Mouse (Mus musculus): ENCODE measurements at regions not wholly inside any gene's neighbourhood (a gene's known extent, or its start where the extent isn't known, plus 50 kb on each side); places are given as distances from the start of the nearest gene placed in this dataset.

DNA sequence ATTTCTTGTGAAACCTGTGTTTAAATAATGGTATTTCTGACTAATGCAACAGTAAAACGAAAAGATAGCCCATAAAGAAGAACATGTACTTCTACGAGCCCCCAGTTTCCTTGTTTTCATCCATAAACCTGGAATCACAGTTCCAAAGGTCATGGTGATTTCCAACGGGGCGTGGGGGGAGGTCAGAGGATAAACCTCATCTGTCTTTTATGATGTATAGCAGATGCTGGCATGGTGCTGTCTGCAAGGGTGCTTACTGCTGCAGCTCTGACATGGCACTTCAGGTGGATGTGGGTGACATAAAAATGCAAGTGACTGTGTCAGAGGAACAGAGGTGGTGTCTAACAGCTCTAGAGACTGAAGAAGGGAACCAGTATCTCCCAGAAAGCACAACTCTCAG lies 260.5 kb downstream of the Nuf2 start:
- H3K9ac ChIP-seq (ENCODE audit: low read depth, low read length, severe bottlenecking): no peak overlapping the region
- H3K9me3 ChIP-seq (ENCODE audit: control insufficient read depth, low read length): no peaks in the 10 kb centered on the region
- TF ChIP-seq POLR2A (IDR thresholded peaks at IDR 0.05; ENCODE audit: borderline replicate concordance, extremely low read depth, insufficient read depth, insufficient read length): no peak
- no peaks in the 10 kb centered on the region for H3K27me3 ChIP-seq (ENCODE audit: control insufficient read depth, insufficient read depth, low read length)
- H3K4me1 ChIP-seq (ENCODE audit: control insufficient read depth, insufficient read depth, low read length): no peaks in the 10 kb centered on the region
- DNase-seq (ENCODE audit: low spot score) (no peak), ATAC-seq (ENCODE audit: low FRiP score, low read depth) (no peak)
- H3K4me2 ChIP-seq (replicated peaks; ENCODE audit: low read depth, low read length, severe bottlenecking): no peak overlapping the region
- WGBS: 48% methylated on average over 4 of the region's 4 CpGs
- H3K27ac ChIP-seq (replicated peaks; ENCODE audit: low read depth, low read length): no peak overlapping the region
- H3K36me3 ChIP-seq (ENCODE audit: control insufficient read depth, insufficient read depth, low read length): no peaks in the 10 kb centered on the region
- no peak overlapping the region for H3K4me3 ChIP-seq (replicated peaks; ENCODE audit: low read length)

DNA sequence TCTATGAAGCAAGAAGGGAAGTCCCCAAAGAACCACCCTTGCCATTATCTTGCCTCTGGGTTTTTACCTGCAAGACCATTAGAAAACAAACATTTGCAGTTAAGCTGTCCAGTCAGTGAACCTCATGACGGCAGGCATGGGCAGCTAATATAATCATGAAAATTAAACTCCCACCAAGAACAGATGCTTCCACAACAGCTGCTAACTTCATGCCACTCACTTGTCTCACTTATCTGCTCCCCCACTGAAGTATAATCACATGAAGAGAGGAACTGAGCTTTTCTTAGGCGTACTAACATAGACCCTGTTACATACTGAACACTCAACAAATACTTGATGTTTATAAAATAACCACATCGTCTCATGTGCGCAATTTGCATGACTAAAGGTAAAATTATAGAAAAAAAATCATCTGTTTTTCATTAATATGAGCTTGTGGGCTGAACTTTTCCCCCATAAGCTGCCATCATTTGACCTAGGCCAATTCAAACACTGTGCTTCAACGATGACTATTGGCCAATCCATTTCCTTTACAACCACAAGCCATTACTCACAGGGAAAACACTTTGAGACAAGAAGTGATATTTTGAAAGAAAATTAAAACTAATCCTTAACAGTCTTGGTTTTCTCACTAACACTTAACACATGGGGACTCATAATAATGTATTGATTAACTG lies 267.1 kb downstream of the Nuf2 start:
- no peak overlapping the region for H3K4me3 ChIP-seq (replicated peaks; ENCODE audit: low read length)
- no peaks in the 10 kb centered on the region for H3K27me3 ChIP-seq (ENCODE audit: control insufficient read depth, insufficient read depth, low read length)
- H3K9me3 ChIP-seq (ENCODE audit: control insufficient read depth, low read length): no peaks in the 10 kb centered on the region
- H3K27ac ChIP-seq (replicated peaks; ENCODE audit: low read depth, low read length): no peak overlapping the region
- TF ChIP-seq POLR2A (IDR thresholded peaks at IDR 0.05; ENCODE audit: borderline replicate concordance, extremely low read depth, insufficient read depth, insufficient read length): no peak
- no peaks in the 10 kb centered on the region for H3K4me1 ChIP-seq (ENCODE audit: control insufficient read depth, insufficient read depth, low read length)
- 35% methylated on average over 5 of the region's 5 CpGs for WGBS
- no peak for ATAC-seq (ENCODE audit: low FRiP score, low read depth)
- H3K9ac ChIP-seq (ENCODE audit: low read depth, low read length, severe bottlenecking): no peak overlapping the region
- H3K4me2 ChIP-seq (replicated peaks; ENCODE audit: low read depth, low read length, severe bottlenecking): no peak overlapping the region
- DNase-seq (ENCODE audit: low spot score): no peak
- no peaks in the 10 kb centered on the region for H3K36me3 ChIP-seq (ENCODE audit: control insufficient read depth, insufficient read depth, low read length)

- Histone ChIP-seq H3K36me3 (ENCODE audit: control insufficient read depth, insufficient read depth, low read length) (no peaks in the 10 kb centered on the region), H3K9me3 (ENCODE audit: control insufficient read depth, low read length) (no peaks in the 10 kb centered on the region), H3K4me3 (replicated peaks; ENCODE audit: low read length) (no peak overlapping the region), H3K4me1 (ENCODE audit: control insufficient read depth, insufficient read depth, low read length) (no peaks in the 10 kb centered on the region), H3K27me3 (ENCODE audit: control insufficient read depth, insufficient read depth, low read length) (no peaks in the 10 kb centered on the region), H3K9ac (ENCODE audit: low read depth, low read length, severe bottlenecking) (no peak overlapping the region), H3K4me2 (replicated peaks; ENCODE audit: low read depth, low read length, severe bottlenecking) (no peak overlapping the region), H3K27ac (replicated peaks; ENCODE audit: low read depth, low read length) (no peak overlapping the region)
- ATAC-seq (ENCODE audit: low FRiP score, low read depth): no peak
- whole genome bisulfite sequencing: 34% methylated on average over 7 of the region's 7 CpGs
- no peak for TF ChIP-seq POLR2A (IDR thresholded peaks at IDR 0.05; ENCODE audit: borderline replicate concordance, extremely low read depth, insufficient read depth, insufficient read length)
- DNase-seq (ENCODE audit: low spot score): no peak
Observed at GRCm38 (mm10) chr1:169254250-169254937, 276.9 kb downstream of the Nuf2 start.

DNA sequence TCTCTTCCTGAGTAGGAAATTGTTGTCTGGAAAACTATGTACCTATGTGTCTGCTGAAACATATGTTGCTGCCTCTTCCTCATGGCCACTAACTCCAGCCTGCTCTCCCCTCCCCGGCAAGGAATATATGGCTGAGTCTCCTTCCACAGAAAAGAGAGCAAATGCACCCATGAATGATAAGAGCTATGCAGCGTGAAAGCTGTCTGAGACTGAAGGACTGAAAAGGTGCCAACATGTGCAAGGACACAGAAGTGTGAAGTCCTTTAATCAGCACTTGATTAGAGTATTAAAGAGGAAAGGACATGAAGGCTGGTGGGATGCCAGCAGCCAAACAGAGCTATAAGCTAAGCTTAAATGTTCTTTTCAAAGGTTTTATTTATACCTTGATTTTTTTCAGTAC lies 279.1 kb downstream of the Nuf2 start:
- 54% methylated on average over 2 of the region's 2 CpGs for WGBS
- H3K9ac ChIP-seq (ENCODE audit: low read depth, low read length, severe bottlenecking): no peak overlapping the region
- H3K27me3 ChIP-seq (ENCODE audit: control insufficient read depth, insufficient read depth, low read length): no peaks in the 10 kb centered on the region
- no peak overlapping the region for H3K4me2 ChIP-seq (replicated peaks; ENCODE audit: low read depth, low read length, severe bottlenecking)
- DNase-seq (ENCODE audit: low spot score): no peak
- no peaks in the 10 kb centered on the region for H3K36me3 ChIP-seq (ENCODE audit: control insufficient read depth, insufficient read depth, low read length)
- no peaks in the 10 kb centered on the region for H3K9me3 ChIP-seq (ENCODE audit: control insufficient read depth, low read length)
- TF ChIP-seq POLR2A (IDR thresholded peaks at IDR 0.05; ENCODE audit: borderline replicate concordance, extremely low read depth, insufficient read depth, insufficient read length): no peak
- no peak overlapping the region for H3K27ac ChIP-seq (replicated peaks; ENCODE audit: low read depth, low read length)
- no peak overlapping the region for H3K4me3 ChIP-seq (replicated peaks; ENCODE audit: low read length)
- no peaks in the 10 kb centered on the region for H3K4me1 ChIP-seq (ENCODE audit: control insufficient read depth, insufficient read depth, low read length)
- ATAC-seq (ENCODE audit: low FRiP score, low read depth): no peak

- DNase-seq (ENCODE audit: low spot score) (no peak), ATAC-seq (ENCODE audit: low FRiP score, low read depth) (no peak)
- no peak overlapping the region for H3K4me3 ChIP-seq (replicated peaks; ENCODE audit: low read length)
- no peak overlapping the region for H3K27ac ChIP-seq (replicated peaks; ENCODE audit: low read depth, low read length)
- no peaks in the 10 kb centered on the region for H3K9me3 ChIP-seq (ENCODE audit: control insufficient read depth, low read length)
- TF ChIP-seq POLR2A (IDR thresholded peaks at IDR 0.05; ENCODE audit: borderline replicate concordance, extremely low read depth, insufficient read depth, insufficient read length): no peak
- H3K36me3 ChIP-seq (ENCODE audit: control insufficient read depth, insufficient read depth, low read length): no peaks in the 10 kb centered on the region
- H3K27me3 ChIP-seq (ENCODE audit: control insufficient read depth, insufficient read depth, low read length): no peaks in the 10 kb centered on the region
- WGBS: 85% methylated on average over 7 of the region's 7 CpGs
- H3K9ac ChIP-seq (ENCODE audit: low read depth, low read length, severe bottlenecking): no peak overlapping the region
- H3K4me2 ChIP-seq (replicated peaks; ENCODE audit: low read depth, low read length, severe bottlenecking): no peak overlapping the region
- no peaks in the 10 kb centered on the region for H3K4me1 ChIP-seq (ENCODE audit: control insufficient read depth, insufficient read depth, low read length)
Observed at GRCm38 (mm10) chr1:169249021-169249420, 282.2 kb downstream of the Nuf2 start.
